Mouse (Mus musculus) right cerebral cortex, postnatal 4 days (tissue): ENCODE data around the gene Cxcl9.
"Not testable (repeated sequence)": the region's sequence is repeated elsewhere in the genome, so short reads cannot be mapped to it uniquely, and the experiment has no call there.

Source experiments
- DNase-seq: peaks from one replicate; pipeline ENCODE4 v3.0.0-alpha.2; 2022

Cxcl9 gene

GRCm38 (mm10) chr5:92327929-92328328 is at the start of gene Cxcl9:
Cxcl9 (minus strand) TSS chr5:92328079.
- no peak for DNase-seq

GRCm38 (mm10) chr5:92376795-92377405 is 49.0 kb upstream of the Cxcl9 start:
- no peak for DNase-seq

- DNase-seq: no peak
Measured at GRCm38 (mm10) chr5:92375368-92375767, 47.5 kb upstream of the Cxcl9 start.

GRCm38 (mm10) chr5:92374721-92375142 is 46.9 kb upstream of the Cxcl9 start:
- DNase-seq: no peak

GRCm38 (mm10) chr5:92372605-92373004 is 44.7 kb upstream of the Cxcl9 start:
- DNase-seq: no peak

GRCm38 (mm10) chr5:92371361-92371976 is 43.6 kb upstream of the Cxcl9 start:
- DNase-seq: no peak

GRCm38 (mm10) chr5:92370891-92371290 is 43.0 kb upstream of the Cxcl9 start:
- no peak for DNase-seq

- no peak for DNase-seq
Measured at GRCm38 (mm10) chr5:92370392-92370791, 42.5 kb upstream of the Cxcl9 start.

- DNase-seq: peak; percentile 49
Measured at GRCm38 (mm10) chr5:92369151-92369994, 41.5 kb upstream of the Cxcl9 start.

GRCm38 (mm10) chr5:92368392-92368791 is 40.5 kb upstream of the Cxcl9 start:
- DNase-seq: no peak

GRCm38 (mm10) chr5:92366565-92366964 is 38.7 kb upstream of the Cxcl9 start:
- no peak for DNase-seq

- no peak for DNase-seq
Measured at GRCm38 (mm10) chr5:92365146-92365705, 37.3 kb upstream of the Cxcl9 start.

GRCm38 (mm10) chr5:92364011-92364410 is 36.1 kb upstream of the Cxcl9 start:
- no peak for DNase-seq

- no peak for DNase-seq
Measured at GRCm38 (mm10) chr5:92363179-92363578, 35.3 kb upstream of the Cxcl9 start.

GRCm38 (mm10) chr5:92358767-92359455 is 31.0 kb upstream of the Cxcl9 start:
- no peak for DNase-seq

- no peak for DNase-seq
Measured at GRCm38 (mm10) chr5:92358033-92358432, 30.2 kb upstream of the Cxcl9 start.

- no peak for DNase-seq
Measured at GRCm38 (mm10) chr5:92353517-92353916, 25.6 kb upstream of the Cxcl9 start.

GRCm38 (mm10) chr5:92352716-92353115 is 24.8 kb upstream of the Cxcl9 start:
- DNase-seq: not testable (repeated sequence)

- no peak for DNase-seq
Measured at GRCm38 (mm10) chr5:92349731-92350130, 21.9 kb upstream of the Cxcl9 start.

- DNase-seq: no peak
Measured at GRCm38 (mm10) chr5:92348794-92349413, 21.0 kb upstream of the Cxcl9 start, which contains the start of gene Cxcl10. Cxcl10 (minus strand) TSS chr5:92348889.

GRCm38 (mm10) chr5:92345006-92345405 is 17.1 kb upstream of the Cxcl9 start:
- DNase-seq: no peak

- DNase-seq: no peak
Measured at GRCm38 (mm10) chr5:92340606-92341005, 12.7 kb upstream of the Cxcl9 start.
